Mouse (Mus musculus) bone marrow, adult 2 months (tissue): ENCODE results near the gene Snrk.

Source experiments
- CTCF ChIP-seq: fragments of 200-500 bp; IDR thresholded peaks from 2 replicates; pipeline ENCODE4 v1.5.1; 2011; ENCODE audit warnings: low read length, control low read depth; ENCODE audit not compliant: control insufficient read depth, insufficient read depth
- POLR2A ChIP-seq: fragments of 200-500 bp; IDR thresholded peaks from 2 replicates; pipeline ENCODE4 v1.6.1; 2011; ENCODE audit warnings: low read depth, mild to moderate bottlenecking, control low read depth, low read length, borderline replicate concordance; ENCODE audit not compliant: control insufficient read depth

DNA sequence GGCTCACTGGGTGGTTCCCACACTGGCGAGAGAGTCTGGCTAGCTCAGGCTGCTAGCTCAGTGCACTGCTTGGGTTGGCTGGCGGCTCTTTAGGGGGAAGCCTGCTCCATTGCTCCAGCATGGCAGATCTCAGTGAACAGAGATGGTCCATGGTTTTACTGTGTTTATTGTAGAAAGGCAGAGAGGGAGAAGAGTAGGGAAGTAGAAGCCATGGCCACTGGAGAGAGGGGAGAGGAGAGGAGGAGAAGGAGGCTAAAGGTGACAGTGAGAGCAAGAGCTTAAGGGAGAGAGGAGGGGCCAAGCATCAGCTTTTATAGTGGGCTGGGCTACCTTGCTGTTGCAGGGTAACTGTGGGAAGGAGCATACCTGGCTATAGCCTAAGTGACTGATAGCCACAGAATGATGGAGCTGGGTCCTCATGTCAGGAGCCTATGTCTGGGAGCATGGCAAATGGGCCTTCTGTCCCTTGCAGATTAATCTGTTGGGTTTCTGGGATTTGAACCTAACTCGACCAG is 10.3 kb downstream of the Snrk start:
- TF ChIP-seq CTCF (no peak), POLR2A (no peak)
